Mouse (Mus musculus) MEL (cell line): ENCODE results near the gene Msi2.

ENCODE experiments used
- CTCF ChIP-seq, 3 experiments: IDR thresholded peaks in 2 of 3; conservative IDR thresholded peaks in 1 of 3; 2 replicates each; pipeline ENCODE4 v1.5.1; 2011 to 2012; ENCODE audit warnings: low read length in 3 of 3, low read depth in 2 of 3, mild to moderate bottlenecking in 2 of 3, improper control_type of control experiment in 1 of 3, inconsistent platforms in 1 of 3, mixed read lengths in 1 of 3, moderate library complexity in 1 of 3; ENCODE audit not compliant: control insufficient read depth in 1 of 3, insufficient read depth in 1 of 3, poor library complexity in 1 of 3, severe bottlenecking in 1 of 3
- EP300 ChIP-seq, 2 experiments: IDR thresholded peaks; 2 replicates each; pipeline ENCODE4 v1.6.1; 2011; ENCODE audit warnings: improper control_type of control experiment in 2 of 2, low read length in 2 of 2, low read depth in 1 of 2, mild to moderate bottlenecking in 1 of 2
- GATA1 ChIP-seq: IDR thresholded peaks from 2 replicates; pipeline ENCODE4 v1.6.1; 2011; ENCODE audit warnings: low read depth, low read length, improper control_type of control experiment
- HCFC1 ChIP-seq: IDR thresholded peaks from 2 replicates; pipeline ENCODE4 v1.6.1; 2012; ENCODE audit warnings: low read depth, mild to moderate bottlenecking, inconsistent platforms, low read length, improper control_type of control experiment, moderate library complexity
- MEF2A ChIP-seq: IDR thresholded peaks from 2 replicates; pipeline ENCODE4 v1.6.1; 2014; ENCODE audit warnings: low read depth, mild to moderate bottlenecking, inconsistent platforms, low read length, improper control_type of control experiment; ENCODE audit not compliant: poor library complexity, insufficient replicate concordance, severe bottlenecking; ENCODE audit errors: extremely low read depth
- MYB ChIP-seq: IDR thresholded peaks from 2 replicates; pipeline ENCODE4 v1.6.1; 2011; ENCODE audit warnings: mild to moderate bottlenecking, low read depth, low read length, improper control_type of control experiment
- RCOR1 ChIP-seq: IDR thresholded peaks from 2 replicates; pipeline ENCODE4 v1.6.1; 2012; ENCODE audit warnings: low read depth, mild to moderate bottlenecking, inconsistent platforms, low read length, improper control_type of control experiment
- TAL1 ChIP-seq: IDR thresholded peaks from 2 replicates; pipeline ENCODE4 v1.6.1; 2012; ENCODE audit warnings: mild to moderate bottlenecking, inconsistent platforms, low read length, moderate library complexity, mixed read lengths
- TBP ChIP-seq: IDR thresholded peaks from 2 replicates; pipeline ENCODE4 v1.8.0; 2011; ENCODE audit warnings: low read depth, low read length, improper control_type of control experiment
- USF1 ChIP-seq: IDR thresholded peaks from 2 replicates; pipeline ENCODE4 v1.6.1; 2014; ENCODE audit warnings: low read depth, mild to moderate bottlenecking, inconsistent platforms, low read length, improper control_type of control experiment, moderate library complexity
- ZNF384 ChIP-seq: IDR thresholded peaks from 2 replicates; pipeline ENCODE4 v1.6.1; 2012; ENCODE audit warnings: low read depth, mild to moderate bottlenecking, inconsistent platforms, low read length, improper control_type of control experiment

GRCm38 (mm10) chr11:88543771-88544170 lies 174.5 kb downstream of the Msi2 start:
- no peak for TF ChIP-seq USF1
- TF ChIP-seq MYB = no peak
- TF ChIP-seq CTCF (IDR thresholded peaks at IDR 0.05 in 2 of 3, conservative IDR thresholded peaks at IDR 0.05 in 1 of 3; ENCODE audit: control insufficient read depth in 1 of 3, insufficient read depth in 1 of 3, low read depth in 2 of 3, low read length in 3 of 3, poor library complexity in 1 of 3, severe bottlenecking in 1 of 3) = no peak
- TF ChIP-seq EP300 (IDR thresholded peaks at IDR 0.05; ENCODE audit: low read depth in 1 of 2, low read length in 2 of 2) = no peak
- no peak for TF ChIP-seq ZNF384
- TF ChIP-seq RCOR1 = no peak
- no peak for TF ChIP-seq HCFC1
- no peak for TF ChIP-seq MEF2A
- no peak for TF ChIP-seq GATA1
- no peak for TF ChIP-seq TBP
- no peak for TF ChIP-seq TAL1
